Mouse (Mus musculus) kidney, adult 9 months (tissue): Measurements from ENCODE around the gene Limch1.

ENCODE experiments used
- DNase-seq: peaks from one replicate; pipeline ENCODE4 v3.0.0; 2022

Limch1 gene

DNA sequence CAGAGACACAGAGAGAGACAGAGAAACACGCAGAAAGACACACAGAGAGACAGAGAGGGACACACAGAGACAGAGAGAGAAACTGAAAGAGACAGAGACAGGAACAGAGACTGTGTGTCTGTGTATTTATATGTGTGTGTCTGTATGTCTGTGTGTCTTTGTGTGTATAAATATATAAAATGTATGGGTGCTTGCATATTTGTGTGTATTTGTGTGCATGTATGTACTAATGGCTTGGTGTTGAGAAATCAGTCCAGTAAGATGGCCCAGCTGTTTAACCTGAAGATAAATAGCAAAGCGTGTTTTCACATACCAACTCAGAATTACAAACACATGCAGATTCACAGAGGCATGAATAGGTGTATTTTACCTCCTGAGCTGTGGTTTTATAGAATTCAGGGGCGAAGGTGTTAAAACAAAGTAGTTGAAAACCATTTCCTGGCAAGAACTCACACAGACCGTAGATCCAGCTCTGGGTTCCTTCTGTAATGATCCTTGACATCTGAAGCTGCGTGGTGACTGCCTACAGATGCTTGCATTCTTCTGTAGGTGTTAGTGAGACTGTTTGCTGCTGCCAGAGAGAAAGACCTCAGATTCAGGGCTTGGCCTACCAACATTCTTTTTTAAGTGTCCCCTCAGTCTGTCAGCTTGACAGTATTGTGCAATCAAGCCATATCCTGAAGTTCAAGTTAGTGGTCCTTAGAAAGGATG is 140.9 kb downstream of the Limch1 start:
- no peak for DNase-seq

DNA sequence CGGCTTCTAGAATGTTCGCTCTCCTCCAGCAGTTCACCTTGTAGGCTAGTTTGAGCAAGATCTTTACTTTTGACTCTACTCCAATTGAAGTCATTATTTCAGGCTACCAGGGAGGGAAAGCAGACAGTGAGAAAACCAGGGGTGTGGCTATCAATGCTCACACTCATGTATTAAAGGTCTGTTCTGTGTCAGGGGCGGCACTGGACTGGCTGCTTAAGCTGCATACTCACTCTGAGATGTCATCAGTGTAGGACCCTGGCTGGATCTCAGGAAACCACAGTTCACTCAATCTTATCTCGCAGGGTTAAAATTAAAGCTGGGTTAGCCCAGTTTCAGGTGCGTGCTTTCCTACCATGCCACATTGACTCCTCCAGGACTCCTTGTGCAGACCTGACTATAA is 142.4 kb downstream of the Limch1 start:
- DNase-seq, result no peak

DNA sequence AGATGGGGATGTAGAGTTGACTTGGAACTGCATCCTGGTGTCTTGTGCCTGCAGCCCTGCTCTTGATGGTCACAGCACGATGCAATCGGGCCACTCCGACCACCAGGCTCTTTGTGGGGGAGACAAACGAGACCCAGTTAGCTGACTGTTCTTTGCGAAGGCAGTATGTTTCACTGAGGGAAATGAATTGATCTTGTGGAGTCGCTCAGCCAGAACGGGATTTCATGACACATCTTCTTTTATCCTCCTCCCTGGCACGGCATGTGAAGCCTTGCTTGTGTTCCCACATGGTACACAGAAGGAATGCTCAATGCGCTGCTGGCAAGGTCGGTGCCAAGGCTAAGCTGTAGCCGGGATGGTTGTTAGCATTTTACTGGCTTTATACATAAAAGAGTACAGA is 143.7 kb downstream of the Limch1 start:
- no peak for DNase-seq

DNA sequence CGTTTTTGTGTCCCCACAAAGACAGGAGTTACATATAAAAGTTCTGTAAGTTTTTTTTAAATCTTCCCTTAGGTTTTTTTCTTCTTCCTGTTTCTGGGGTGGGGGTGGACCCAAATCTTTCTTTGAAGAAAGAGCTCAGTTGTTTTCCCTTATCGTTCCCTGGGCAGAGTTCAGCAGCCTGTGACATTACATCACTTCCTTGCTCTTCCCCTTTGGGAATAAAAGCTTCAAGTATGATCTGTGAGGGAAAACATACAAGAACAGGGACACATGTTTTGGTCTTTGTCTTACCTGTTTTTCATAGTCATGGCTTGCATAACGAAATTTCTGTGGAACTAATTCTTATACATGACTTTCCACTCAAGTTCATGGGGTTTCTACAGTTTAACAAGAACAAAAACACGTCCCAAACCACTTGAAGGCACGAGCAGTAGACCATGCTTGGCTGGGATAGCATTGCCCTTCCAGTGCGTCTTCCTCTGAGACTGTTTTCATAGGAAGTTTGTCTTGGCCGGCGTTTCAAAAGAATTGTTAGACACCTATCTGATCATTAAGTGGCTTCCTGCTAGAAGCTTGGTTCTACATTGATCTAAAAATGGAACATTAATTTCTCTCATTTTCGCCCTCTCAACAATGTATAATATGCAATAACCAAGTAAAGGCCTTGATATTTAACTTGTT is 150.0 kb downstream of the Limch1 start:
- DNase-seq, result peak; percentile 44

- no peak for DNase-seq
These were observed 152.0 kb downstream of the Limch1 start for GRCm38 (mm10) chr5:66897584-66897983.

DNA sequence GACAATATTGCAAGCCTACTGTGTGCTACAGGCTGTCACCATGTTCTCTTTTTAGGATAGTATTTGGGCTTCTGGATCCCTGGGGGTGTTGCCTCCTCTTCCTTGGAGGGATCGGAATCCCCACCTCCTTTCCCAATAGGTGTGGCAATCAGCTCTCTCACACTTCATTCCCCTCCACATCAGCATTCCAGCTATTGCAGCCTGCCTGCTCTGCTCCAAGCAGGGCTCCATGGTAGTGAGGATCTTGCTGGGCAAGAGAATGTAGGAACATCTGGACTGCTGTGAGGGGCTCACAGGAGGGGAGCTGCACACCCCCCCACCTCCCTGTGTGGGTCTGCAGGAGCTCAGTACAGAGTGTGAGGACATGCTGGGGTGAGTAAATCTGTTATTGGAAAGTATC is 152.6 kb downstream of the Limch1 start:
- no peak for DNase-seq

GRCm38 (mm10) chr5:66898811-66899430 is 153.3 kb downstream of the Limch1 start:
- DNase-seq, result no peak

- no peak for DNase-seq
These were observed 155.5 kb downstream of the Limch1 start for GRCm38 (mm10) chr5:66901116-66901515.

DNA sequence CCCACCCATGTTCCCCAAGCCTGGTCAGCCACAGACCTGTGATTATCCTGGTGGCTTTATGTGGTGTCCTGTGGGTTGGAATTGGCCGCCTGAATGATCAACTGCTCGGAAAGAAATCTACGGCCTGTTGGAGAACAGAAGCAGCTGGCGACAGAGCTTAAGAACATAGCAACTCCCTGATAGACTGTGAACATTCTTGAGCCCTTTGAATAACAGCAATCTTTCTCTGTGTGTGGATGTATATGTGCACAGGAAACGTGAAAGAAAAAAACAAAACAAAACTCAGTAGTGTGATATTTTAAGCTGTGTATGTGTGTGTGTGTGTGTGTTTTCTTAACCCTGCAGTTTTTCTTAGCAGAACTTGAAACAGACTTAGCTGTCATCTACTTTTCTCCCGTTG is 159.2 kb downstream of the Limch1 start:
- no peak for DNase-seq

DNA sequence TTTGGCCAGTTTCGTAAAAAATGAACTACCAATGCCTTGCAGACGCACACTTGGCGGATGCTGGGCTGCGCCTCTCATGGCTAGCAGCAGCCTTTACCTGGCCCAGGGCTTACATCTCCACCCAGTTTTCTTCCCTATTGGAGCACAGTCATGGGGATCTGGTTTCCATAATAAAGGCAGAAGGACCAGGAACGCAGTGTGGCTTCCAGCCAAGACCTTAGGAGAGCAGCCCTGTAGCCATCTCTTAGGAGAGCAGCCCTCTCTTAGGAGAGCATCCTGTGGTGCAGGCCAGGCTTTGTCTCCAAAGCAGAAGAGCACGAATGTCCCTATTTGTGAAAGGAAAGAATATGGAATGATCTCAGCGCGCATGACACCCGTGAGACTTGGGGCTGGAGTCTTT is 163.3 kb downstream of the Limch1 start:
- DNase-seq, result no peak

- no peak for DNase-seq
These were observed 164.3 kb downstream of the Limch1 start for GRCm38 (mm10) chr5:66909962-66910361.

DNA sequence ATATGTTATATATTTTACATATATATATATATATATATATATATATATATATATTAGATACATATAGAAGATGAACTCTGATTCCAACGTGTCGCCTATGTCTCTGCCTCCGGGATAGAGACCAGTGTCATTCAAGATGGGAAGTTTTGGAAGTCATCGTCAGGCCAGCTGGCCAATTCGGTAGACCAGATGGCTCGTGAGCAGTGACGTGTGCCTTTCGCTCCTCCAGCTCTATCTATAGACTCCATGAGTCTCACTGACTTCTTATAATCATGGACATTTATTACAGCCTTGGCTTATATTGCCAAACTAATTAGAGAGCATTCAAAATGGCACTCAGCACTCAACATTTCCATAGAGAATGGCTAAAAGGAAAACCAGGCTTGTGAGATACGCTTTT is 165.0 kb downstream of the Limch1 start:
- no peak for DNase-seq

DNA sequence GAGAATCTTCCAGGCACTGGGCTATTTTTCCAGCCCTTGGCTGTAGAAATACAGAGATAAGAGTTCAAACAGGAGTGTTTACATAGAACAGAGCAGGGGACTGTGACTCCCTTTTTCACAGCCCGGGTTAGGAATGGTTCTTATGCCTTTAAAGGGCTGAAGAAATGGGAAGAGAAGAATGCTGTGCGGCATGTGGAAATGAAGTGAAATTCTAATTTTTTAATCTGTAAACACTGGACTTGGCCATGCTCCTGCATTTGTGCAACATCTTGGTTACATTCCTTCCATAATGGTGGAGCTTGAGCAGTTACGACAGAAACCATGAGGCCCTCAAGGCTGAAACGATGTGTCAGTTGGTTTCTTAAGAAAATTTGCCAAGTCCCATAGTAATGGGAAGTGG is 165.4 kb downstream of the Limch1 start:
- DNase-seq, result no peak

DNA sequence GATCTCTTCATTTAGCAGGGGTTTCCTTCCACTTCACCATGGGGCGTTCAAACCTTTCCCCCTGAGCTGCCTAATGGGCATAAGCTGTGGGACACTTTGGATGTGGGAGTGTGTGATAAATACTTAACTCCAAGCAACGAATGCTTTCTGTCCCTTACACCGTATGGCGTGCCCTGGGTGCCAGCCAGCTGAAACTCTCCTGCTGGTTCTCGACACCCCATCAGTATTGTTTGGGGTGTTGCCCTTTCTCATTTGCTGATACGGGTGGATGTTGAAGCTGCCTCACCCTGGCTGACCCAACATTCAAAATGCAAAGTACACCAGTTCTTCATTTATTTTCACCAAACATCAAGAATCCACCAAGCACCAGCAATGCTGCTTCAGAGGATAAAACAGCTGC is 168.2 kb downstream of the Limch1 start:
- DNase-seq, result no peak

DNA sequence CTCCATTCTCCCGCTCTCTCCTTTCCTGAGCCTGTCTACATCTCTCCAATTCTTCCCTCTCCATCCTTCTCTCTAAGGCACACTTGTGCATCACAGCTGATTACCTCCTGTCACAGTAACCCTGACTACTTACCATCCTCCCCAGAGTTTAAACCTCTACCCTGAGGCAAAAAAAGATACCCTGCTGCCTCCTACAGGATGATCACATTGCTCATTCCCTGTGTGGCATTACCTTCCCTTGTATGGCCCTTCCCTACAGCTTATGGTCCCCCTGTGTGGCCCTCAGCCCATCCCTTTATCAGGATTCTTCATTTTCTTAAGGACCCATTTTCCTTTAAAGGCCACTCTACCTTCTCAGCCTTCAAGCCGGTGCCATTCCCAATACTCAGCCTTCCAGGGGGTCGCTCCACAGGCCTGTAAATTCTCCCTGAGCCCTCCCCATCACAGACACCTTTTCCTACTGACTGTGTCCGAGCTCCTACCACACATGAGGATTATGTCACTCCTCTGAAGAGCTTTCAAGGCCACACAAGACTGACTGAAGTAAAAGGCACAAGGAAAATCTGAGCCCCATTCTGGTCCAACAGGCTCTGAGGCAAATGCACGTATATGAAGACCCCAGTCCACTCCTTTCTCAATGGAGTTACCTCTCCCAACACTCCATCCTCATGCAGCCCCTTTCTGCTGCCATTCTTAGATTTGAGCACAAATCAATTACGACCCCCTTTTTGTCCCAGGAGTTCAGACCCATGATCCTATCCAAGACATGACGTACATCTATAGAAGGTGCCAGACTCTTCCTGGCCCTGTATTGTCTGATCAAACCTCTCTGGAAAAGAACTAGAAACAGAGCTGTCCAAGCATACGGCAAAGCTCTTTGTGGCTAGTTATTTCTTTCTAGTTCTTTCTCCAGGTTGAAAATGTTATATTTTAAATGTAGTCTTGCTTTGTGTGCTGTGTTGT is 172.0 kb downstream of the Limch1 start:
- DNase-seq, result no peak

GRCm38 (mm10) chr5:66918316-66919305 is 173.0 kb downstream of the Limch1 start:
- no peak for DNase-seq

DNA sequence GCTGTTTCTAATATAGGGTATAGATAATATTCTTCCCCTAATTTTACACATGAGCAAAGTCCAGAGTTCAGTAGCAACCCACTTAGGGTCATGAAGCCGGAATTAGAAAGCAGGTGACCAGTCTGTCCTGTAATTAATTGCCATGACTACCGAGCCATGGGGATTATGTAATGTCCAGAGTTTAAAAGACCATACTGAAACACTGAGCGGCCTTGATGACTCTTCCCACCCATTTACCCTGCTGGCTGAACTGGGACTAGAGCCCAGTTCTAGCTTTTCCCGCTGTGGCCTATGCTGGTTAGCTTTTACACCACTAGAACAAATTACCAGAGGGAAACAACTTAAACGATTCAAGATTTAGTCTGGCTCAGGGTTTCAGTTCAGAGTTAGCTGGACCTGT is 177.0 kb downstream of the Limch1 start:
- DNase-seq, result peak; percentile 90

GRCm38 (mm10) chr5:66929291-66929690 is 183.7 kb downstream of the Limch1 start:
- DNase-seq, result no peak

GRCm38 (mm10) chr5:66933134-66933804 is 187.6 kb downstream of the Limch1 start:
- DNase-seq, result no peak

DNA sequence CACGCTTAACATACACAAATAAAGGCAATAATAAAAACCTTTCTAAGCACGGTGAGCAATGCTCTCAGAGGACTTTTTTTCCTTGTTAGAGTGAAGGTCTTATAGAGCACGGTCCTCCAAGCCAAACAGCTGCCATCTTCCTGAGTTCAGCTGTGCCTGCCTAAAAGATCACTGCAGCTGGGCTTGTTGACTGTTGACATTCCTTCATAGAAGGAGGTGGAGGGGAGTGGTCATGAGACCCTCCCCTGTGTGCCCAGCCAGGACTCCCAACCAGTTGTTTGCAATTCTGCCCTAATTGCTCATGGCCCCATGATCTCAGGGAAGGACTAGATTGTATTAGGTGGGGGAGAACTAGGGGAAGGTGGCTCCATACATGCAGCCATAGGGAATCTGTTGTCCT is 189.0 kb downstream of the Limch1 start:
- DNase-seq, result no peak

- no peak for DNase-seq
These were observed 191.7 kb downstream of the Limch1 start for GRCm38 (mm10) chr5:66937376-66937775.
